Mouse (Mus musculus) lung, embryonic 14.5 days (tissue): ENCODE measurements around the gene Crlf1. TPM values are rescaled to one million over a fixed set of nuclear protein-coding genes. Genes with fewer than 3 reads are reported as not detected.

Source experiments
- ATAC-seq: fragments of 200-750 bp; cut with Nextera tagmentation; 2 replicates; pipeline ENCODE4 v1.8.0; 2017; ENCODE audit warnings: mild to moderate bottlenecking, moderate TSS enrichment, moderate library complexity; ENCODE audit not compliant: insufficient read depth
- DNase-seq: peaks from one replicate; pipeline ENCODE4 v3.0.0-alpha.2; 2015
- H3K27ac ChIP-seq: fragments of 300-500 bp; sonication (generic); 2 replicates; pipeline ENCODE4 v1.5.1; 2014; ENCODE audit warnings: low read depth, mild to moderate bottlenecking, moderate library complexity
- H3K27me3 ChIP-seq: fragments of 300-500 bp; sonication (generic); 2 replicates; pipeline ENCODE4 v1.6.1; 2014; ENCODE audit warnings: low read length, control low read depth; ENCODE audit not compliant: insufficient read depth
- H3K36me3 ChIP-seq: fragments of 300-500 bp; sonication (generic); 2 replicates; pipeline ENCODE4 v1.6.1; 2014; ENCODE audit warnings: control low read depth; ENCODE audit not compliant: insufficient read depth
- H3K4me1 ChIP-seq: fragments of 300-500 bp; sonication (generic); 2 replicates; pipeline ENCODE4 v1.6.1; 2014; ENCODE audit warnings: antibody characterized with exemption, control low read depth; ENCODE audit not compliant: insufficient read depth
- H3K4me2 ChIP-seq: fragments of 300-500 bp; sonication (generic); 2 replicates; pipeline ENCODE4 v1.6.1; 2014; ENCODE audit warnings: mild to moderate bottlenecking
- H3K4me3 ChIP-seq: fragments of 300-500 bp; sonication (generic); 2 replicates; pipeline ENCODE4 v1.5.1; 2014; ENCODE audit warnings: low read depth, low read length
- H3K9ac ChIP-seq: fragments of 300-500 bp; sonication (generic); 2 replicates; pipeline ENCODE4 v1.6.1; 2014
- H3K9me3 ChIP-seq: fragments of 300-500 bp; sonication (generic); 2 replicates; pipeline ENCODE4 v1.6.1; 2016; ENCODE audit warnings: low read depth, low read length, control low read depth
- CTCF ChIP-seq: IDR thresholded peaks from 2 replicates; pipeline ENCODE4 v1.5.1; 2016; ENCODE audit warnings: antibody characterized with exemption, low read depth
- WGBS: fragments of 180-500 bp; shearing (Covaris S2); extraction: QIAGEN DNeasy Blood & Tissue Kit; methylation state at CpG from one replicate; pipeline ENCODE4 v1.1.7; 2014; 5-methylcytosine and 5-hydroxymethylcytosine counted together
- polyA plus RNA-seq: library from polyadenylated mRNA; unstranded; fragments of >200 nt; fragmentation: Nextera tagmentation; extraction: Ambion mirVana; gene quantifications from 2 replicates; pipeline ENCODE4 v1.2.1, GENCODE M21; 2014

Gene Crlf1
- polyA plus RNA-seq, 1 experiment from 2014 or later: 165 TPM

GRCm38 (mm10) chr8:70468733-70469132, 24.2 kb upstream of the Crlf1 start:
- no peak overlapping the region for H3K9ac ChIP-seq
- 0 out of 2 replicates have a peak, but pooled peaks cover 3% of the 10 kb centered on the region for H3K4me1 ChIP-seq
- no peak overlapping the region for H3K27ac ChIP-seq
- DNase-seq: no peak
- H3K4me3 ChIP-seq: no peak overlapping the region
- 0 out of 2 replicates have a peak, but pooled peaks have one; percentile 19 for ATAC-seq
- 0 out of 2 replicates have a peak, but pooled peaks cover 4% of the 10 kb centered on the region for H3K36me3 ChIP-seq
- no peaks in the 10 kb centered on the region for H3K9me3 ChIP-seq
- H3K4me2 ChIP-seq: no peak overlapping the region
- WGBS: 68% methylated on average over 4 of the region's 4 CpGs
- no peaks in the 10 kb centered on the region for H3K27me3 ChIP-seq
- no peak for TF ChIP-seq CTCF

DNA sequence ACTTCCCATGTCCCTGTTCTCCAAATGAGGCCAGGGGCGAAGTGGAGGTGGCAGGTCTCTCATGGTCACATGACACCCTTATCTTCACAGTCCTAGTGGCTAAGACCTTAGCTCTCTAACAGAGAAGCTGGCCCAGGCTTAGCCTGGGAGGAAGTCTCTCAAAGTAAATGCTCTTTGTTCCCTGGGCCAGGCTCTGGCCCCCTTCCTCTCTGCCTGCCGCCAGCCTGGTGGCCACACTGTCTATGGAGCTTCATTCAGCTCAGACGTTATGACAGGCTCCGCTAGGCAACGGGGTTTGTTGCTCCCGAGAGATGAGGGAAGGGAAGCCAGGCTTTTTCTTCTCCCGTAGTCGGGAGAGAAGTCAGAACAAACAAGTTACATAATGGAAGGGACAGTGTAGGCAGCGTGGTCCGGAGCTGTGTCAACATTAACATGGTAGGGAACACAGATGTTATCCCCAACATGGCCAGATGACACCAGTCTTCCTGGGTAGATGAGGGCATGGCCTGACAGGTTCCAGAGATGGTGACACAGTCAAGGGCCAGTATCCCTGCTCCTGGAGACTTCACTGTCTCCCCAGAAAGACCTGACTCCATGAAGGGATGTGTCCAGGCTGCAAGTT, 23.6 kb upstream of the Crlf1 start:
- no peak overlapping the region for H3K9ac ChIP-seq
- H3K27ac ChIP-seq: no peak overlapping the region
- peak; percentile 52; the same call in 1 of the 2 replicates for ATAC-seq
- 0 out of 2 replicates have a peak, but pooled peaks cover 4% of the 10 kb centered on the region for H3K36me3 ChIP-seq
- no peak for TF ChIP-seq CTCF
- DNase-seq: peak; percentile 27
- H3K4me2 ChIP-seq: no peak overlapping the region
- H3K27me3 ChIP-seq: no peaks in the 10 kb centered on the region
- WGBS: 45% methylated on average over 10 of the region's 10 CpGs
- 0 out of 2 replicates have a peak, but pooled peaks cover 3% of the 10 kb centered on the region for H3K4me1 ChIP-seq
- no peaks in the 10 kb centered on the region for H3K9me3 ChIP-seq
- H3K4me3 ChIP-seq: no peak overlapping the region

DNA sequence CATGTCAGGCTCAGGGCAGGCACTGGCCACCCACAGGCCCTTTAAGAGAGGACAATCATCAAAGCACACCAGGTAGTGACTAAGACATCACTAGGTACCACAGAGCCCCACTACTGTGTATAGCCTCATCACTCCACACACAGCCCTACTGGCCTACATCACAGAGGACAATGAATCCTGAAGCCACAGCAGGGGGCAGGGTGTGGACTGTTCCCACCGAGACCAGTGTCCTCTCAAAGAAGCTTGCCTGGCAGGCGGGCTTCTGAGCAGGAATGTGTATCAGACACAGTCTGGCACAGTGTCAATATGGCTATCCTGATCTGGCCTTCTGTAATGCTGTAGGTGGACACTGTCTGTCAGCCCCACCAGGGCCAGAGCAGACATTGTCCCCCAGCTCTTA, 23.0 kb upstream of the Crlf1 start:
- no peak overlapping the region for H3K4me2 ChIP-seq
- 63% methylated on average over 2 of the region's 2 CpGs for WGBS
- no peak for DNase-seq
- 0 out of 2 replicates have a peak, but pooled peaks cover 3% of the 10 kb centered on the region for H3K4me1 ChIP-seq
- H3K4me3 ChIP-seq: no peak overlapping the region
- H3K9ac ChIP-seq: no peak overlapping the region
- H3K9me3 ChIP-seq: no peaks in the 10 kb centered on the region
- H3K36me3 ChIP-seq: 0 out of 2 replicates have a peak, but pooled peaks cover 4% of the 10 kb centered on the region
- no peaks in the 10 kb centered on the region for H3K27me3 ChIP-seq
- no peak overlapping the region for H3K27ac ChIP-seq
- TF ChIP-seq CTCF: no peak
- ATAC-seq: no peak

- 96% methylated on average over 7 of the region's 7 CpGs for WGBS
- peaks cover 5% of the 10 kb centered on the region; the same call in 1 of the 2 replicates for H3K4me1 ChIP-seq
- TF ChIP-seq CTCF: no peak
- H3K27me3 ChIP-seq: no peaks in the 10 kb centered on the region
- no peak overlapping the region for H3K4me3 ChIP-seq
- 0 out of 2 replicates have a peak, but pooled peaks cover 4% of the 10 kb centered on the region for H3K36me3 ChIP-seq
- ATAC-seq: no peak
- H3K27ac ChIP-seq: no peak overlapping the region
- no peaks in the 10 kb centered on the region for H3K9me3 ChIP-seq
- H3K4me2 ChIP-seq: no peak overlapping the region
- no peak overlapping the region for H3K9ac ChIP-seq
- DNase-seq: no peak
Measured at GRCm38 (mm10) chr8:70471856-70472255, 21.1 kb upstream of the Crlf1 start.

GRCm38 (mm10) chr8:70476333-70477268, 16.4 kb upstream of the Crlf1 start, which contains the start of gene Klhl26:
Klhl26 (minus strand) TSS chr8:70476968.
- WGBS: under 1% methylated on average over 52 of the region's 53 CpGs
- Histone ChIP-seq H3K4me2 (peak within 1 kb of the TSS; percentile 79), H3K27me3 (no peaks in the 10 kb centered on the region; the same call in 1 of the 2 replicates), H3K4me1 (peaks cover 3% of the 10 kb centered on the region; the same call in 1 of the 2 replicates), H3K9me3 (no peaks in the 10 kb centered on the region), H3K4me3 (peak within 1 kb of the TSS; percentile 70), H3K9ac (peak within 1 kb of the TSS; percentile 91), H3K27ac (peak within 1 kb of the TSS; percentile 31), H3K36me3 (0 out of 2 replicates have a peak, but pooled peaks cover 4% of the 10 kb centered on the region)
- no peak for TF ChIP-seq CTCF
- ATAC-seq (peak; percentile 89), DNase-seq (peak; percentile 98)

GRCm38 (mm10) chr8:70477269-70477982, 15.5 kb upstream of the Crlf1 start:
- peaks cover 3% of the 10 kb centered on the region; the same call in 1 of the 2 replicates for H3K4me1 ChIP-seq
- no peaks in the 10 kb centered on the region; the same call in 1 of the 2 replicates for H3K27me3 ChIP-seq
- DNase-seq (peak; percentile 57), ATAC-seq (peak; percentile 43)
- H3K4me3 ChIP-seq: peak overlapping the region; percentile 70
- no peak overlapping the region for H3K9ac ChIP-seq
- H3K4me2 ChIP-seq: peak overlapping the region; percentile 79
- H3K9me3 ChIP-seq: no peaks in the 10 kb centered on the region
- WGBS: 2% methylated on average over 21 of the region's 21 CpGs
- H3K27ac ChIP-seq: peak overlapping the region; percentile 31
- TF ChIP-seq CTCF: no peak
- 0 out of 2 replicates have a peak, but pooled peaks cover 2% of the 10 kb centered on the region for H3K36me3 ChIP-seq
